Mouse (Mus musculus) heart, adult 2 months (tissue): ENCODE results near the gene Arf3. TPM values are rescaled to one million over a fixed set of nuclear protein-coding genes. Genes with fewer than 3 reads are reported as not detected.
"Not testable (repeated sequence)": the region's sequence is repeated elsewhere in the genome, so short reads cannot be mapped to it uniquely, and the experiment has no call there.

Experiments
- DNase-seq, 2 experiments: peaks; one replicate each; pipeline ENCODE4 v3.0.0; 2021
- H3K27ac ChIP-seq: fragments of 200-600 bp; 2 replicates; pipeline ENCODE4 v1.8.1; 2022
- H3K27me3 ChIP-seq: fragments of 200-500 bp; 2 replicates; pipeline ENCODE4 v1.6.1; 2012; ENCODE audit warnings: mild to moderate bottlenecking, low read length, inconsistent platforms, mixed read lengths; ENCODE audit not compliant: control insufficient read depth, insufficient read depth
- H3K36me3 ChIP-seq: fragments of 200-500 bp; 2 replicates; pipeline ENCODE4 v1.6.1; 2012; ENCODE audit warnings: low read length, inconsistent platforms; ENCODE audit not compliant: control insufficient read depth, insufficient read depth
- H3K4me1 ChIP-seq: fragments of 200-500 bp; 2 replicates; pipeline ENCODE4 v1.6.1; 2011; ENCODE audit warnings: low read length; ENCODE audit not compliant: control insufficient read depth, insufficient read depth
- H3K4me3 ChIP-seq: fragments of 200-600 bp; 2 replicates; pipeline ENCODE4 v1.8.1; 2022
- H3K79me2 ChIP-seq: fragments of 200-500 bp; replicated peaks from 2 replicates; pipeline ENCODE4 v1.6.1; 2012; ENCODE audit warnings: mild to moderate bottlenecking, inconsistent platforms, low read length, moderate library complexity, mixed read lengths; ENCODE audit not compliant: control insufficient read depth, insufficient read depth
- H3K9ac ChIP-seq: fragments of 200-500 bp; 2 replicates; pipeline ENCODE4 v1.6.1; 2012; ENCODE audit warnings: low read depth, mild to moderate bottlenecking, control low read depth, inconsistent platforms, low read length, mixed read lengths
- CTCF ChIP-seq: fragments of 200-600 bp; IDR thresholded peaks from 2 replicates; pipeline ENCODE4 v1.8.1; 2022; ENCODE audit warnings: antibody characterized with exemption, mild to moderate bottlenecking, moderate library complexity
- EP300 ChIP-seq: fragments of 200-500 bp; IDR thresholded peaks from 2 replicates; pipeline ENCODE4 v1.6.1; 2011; ENCODE audit warnings: low read depth, low read length, control low read depth; ENCODE audit not compliant: insufficient read depth
- POLR2A ChIP-seq: fragments of 200-500 bp; IDR thresholded peaks from 2 replicates; pipeline ENCODE4 v1.6.1; 2011; ENCODE audit warnings: mild to moderate bottlenecking, low read depth, low read length, control low read depth; ENCODE audit not compliant: insufficient read depth
- WGBS: fragments of 180-500 bp; shearing (Covaris S2); methylation state at CpG from one replicate; pipeline ENCODE4 v1.1.7; 2018; 5-methylcytosine and 5-hydroxymethylcytosine counted together
- intact Hi-C: fragments of 180-260 bp; cut with DNase I; formaldehyde crosslinking; loops from one replicate; pipeline ENCODE4 v1.15.1; 2025
- polyA plus RNA-seq: library from polyadenylated mRNA; depleted of rRNA; stranded (reverse); fragments of >200 nt; gene quantifications from 2 replicates; pipeline ENCODE4 v1.2.3, GENCODE M21; 2012
- total RNA-seq, 2 experiments: library from RNA; stranded (reverse); gene quantifications; 2 replicates each; pipeline ENCODE4 v1.2.3; 2021

The Arf3 gene
- total and polyA plus RNA-seq, 3 experiments, result 18.9 to 30.6 (median 20.0) TPM

DNA sequence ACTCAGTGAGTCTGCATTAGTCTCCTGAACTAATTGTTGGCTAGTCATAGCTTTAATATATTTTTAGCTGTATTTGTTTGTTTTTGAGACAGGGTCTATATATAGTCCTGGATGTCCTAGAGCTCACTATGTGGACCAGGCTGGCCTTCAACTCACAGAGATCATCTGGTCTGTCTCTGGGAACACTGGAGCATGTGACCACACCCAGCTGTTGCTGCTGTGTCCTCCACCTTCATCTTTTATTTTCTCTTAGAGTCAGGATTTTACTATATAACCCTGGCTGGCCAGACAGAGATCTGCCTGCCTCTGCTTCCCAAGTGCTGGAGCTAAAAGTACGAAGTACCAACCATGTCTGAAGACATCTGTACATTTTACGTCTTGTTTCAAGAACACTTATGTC is 13.9 kb downstream of the Arf3 start:
- Histone ChIP-seq H3K27me3 (no peaks in the 10 kb centered on the region), H3K4me3 (no peak overlapping the region), H3K4me1 (peaks cover 3% of the 10 kb centered on the region; the same call in 1 of the 2 replicates), H3K27ac (no peak overlapping the region), H3K9ac (no peak overlapping the region), H3K79me2 (peaks cover 2% of the 10 kb centered on the region; the same call in 1 of the 2 replicates), H3K36me3 (no peaks in the 10 kb centered on the region)
- no peak for DNase-seq
- 96% methylated on average over 2 of the region's 2 CpGs for WGBS
- intact Hi-C loops, result no loop called here
- TF ChIP-seq POLR2A (no peak), EP300 (no peak), CTCF (no peak)

GRCm38 (mm10) chr15:98747296-98747695 is 15.7 kb downstream of the Arf3 start:
- Histone ChIP-seq H3K27me3 (no peaks in the 10 kb centered on the region), H3K79me2 (peaks cover 2% of the 10 kb centered on the region; the same call in 1 of the 2 replicates), H3K4me1 (peaks cover 3% of the 10 kb centered on the region; the same call in 1 of the 2 replicates), H3K9ac (no peak overlapping the region), H3K4me3 (no peak overlapping the region), H3K36me3 (no peaks in the 10 kb centered on the region), H3K27ac (no peak overlapping the region)
- TF ChIP-seq EP300 (no peak), CTCF (no peak), POLR2A (no peak)
- WGBS, result 90% methylated on average over 6 of the region's 6 CpGs
- intact Hi-C loops, result no loop called here
- DNase-seq, result no peak

GRCm38 (mm10) chr15:98746344-98746965 is 16.6 kb downstream of the Arf3 start:
- intact Hi-C loops, result no loop called here
- no peak for TF ChIP-seq CTCF
- TF ChIP-seq POLR2A, result no peak
- TF ChIP-seq EP300, result no peak
- WGBS, result 65% methylated on average over 10 of the region's 10 CpGs
- Histone ChIP-seq H3K4me1 (peaks cover 3% of the 10 kb centered on the region; the same call in 1 of the 2 replicates), H3K27me3 (no peaks in the 10 kb centered on the region), H3K36me3 (no peaks in the 10 kb centered on the region), H3K4me3 (no peak overlapping the region), H3K9ac (no peak overlapping the region), H3K27ac (no peak overlapping the region), H3K79me2 (peaks cover 2% of the 10 kb centered on the region; the same call in 1 of the 2 replicates)
- DNase-seq, result no peak

- 76% methylated on average over 3 of the region's 3 CpGs for WGBS
- H3K27me3 ChIP-seq, H3K4me1 ChIP-seq, H3K27ac ChIP-seq, H3K36me3 ChIP-seq, H3K79me2 ChIP-seq, intact Hi-C loops, H3K4me3 ChIP-seq, H3K9ac ChIP-seq: not testable (repeated sequence)
- DNase-seq, result peak in 1 of 2 experiments; percentile 14
- 0 out of 2 replicates have a peak, but pooled peaks have one; percentile 34 for TF ChIP-seq EP300
Observed at GRCm38 (mm10) chr15:98743863-98744262, 19.2 kb downstream of the Arf3 start.

DNA sequence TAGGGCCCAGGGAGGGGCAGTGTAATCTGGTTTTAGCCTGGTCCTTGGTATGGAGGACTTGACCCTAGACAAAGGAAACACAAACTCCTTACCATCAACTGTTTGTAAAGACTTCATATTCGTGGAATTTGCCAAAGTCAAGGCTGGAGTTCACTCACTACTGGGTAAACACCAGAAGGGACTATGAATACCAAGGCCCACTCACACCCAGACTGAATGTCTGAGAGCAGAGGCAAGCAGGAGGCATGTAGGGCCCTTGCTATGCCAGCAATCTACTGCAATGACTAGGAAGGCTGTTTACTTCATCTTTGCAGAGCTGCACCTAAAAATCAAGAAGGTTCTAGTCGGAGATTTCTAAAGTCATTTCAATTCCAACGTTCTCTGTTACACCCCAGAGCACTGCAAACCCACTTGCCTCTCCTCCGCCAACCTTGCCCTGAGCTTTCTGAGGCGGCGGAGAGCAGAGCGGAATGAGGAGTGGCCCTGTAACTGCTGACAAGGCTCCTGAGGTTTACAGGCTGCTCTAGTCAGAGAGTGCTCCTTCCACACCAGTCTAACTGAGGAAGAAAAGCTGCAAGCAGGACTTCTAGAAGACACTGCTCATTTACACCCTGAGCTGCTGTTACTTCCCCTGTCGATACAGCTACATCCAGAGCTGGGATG is 20.1 kb downstream of the Arf3 start:
- peaks cover 3% of the 10 kb centered on the region; the same call in 1 of the 2 replicates for H3K4me1 ChIP-seq

GRCm38 (mm10) chr15:98740219-98740618 is 22.8 kb downstream of the Arf3 start:
- Histone ChIP-seq H3K9ac (no peak overlapping the region), H3K4me3 (no peak overlapping the region), H3K4me1 (no peaks in the 10 kb centered on the region; the same call in 1 of the 2 replicates), H3K79me2 (no peaks in the 10 kb centered on the region), H3K27ac (no peak overlapping the region), H3K36me3 (no peaks in the 10 kb centered on the region), H3K27me3 (no peaks in the 10 kb centered on the region)
- TF ChIP-seq CTCF (no peak), POLR2A (no peak), EP300 (no peak)
- DNase-seq, result no peak
- 95% methylated on average over 8 of the region's 8 CpGs for WGBS
- intact Hi-C loops, result no loop called here

More for the DNA sequence above, 20.1 kb downstream of the Arf3 start:
- no peak for TF ChIP-seq EP300
- no peak for TF ChIP-seq CTCF
- TF ChIP-seq POLR2A, result no peak
- WGBS, result 88% methylated on average over 8 of the region's 8 CpGs
- Histone ChIP-seq H3K27me3 (no peaks in the 10 kb centered on the region), H3K4me3 (no peak overlapping the region), H3K36me3 (no peaks in the 10 kb centered on the region), H3K27ac (no peak overlapping the region), H3K9ac (no peak overlapping the region), H3K79me2 (no peaks in the 10 kb centered on the region)
- no peak for DNase-seq
- intact Hi-C loops, result no loop called here
